Mouse (Mus musculus) brain, embryonic 14.5 days (tissue): ENCODE data around the gene Rrp12.

Source experiments
- CTCF ChIP-seq: fragments of 200-500 bp; IDR thresholded peaks from 2 replicates; pipeline ENCODE4 v1.5.1; 2012; ENCODE audit warnings: inconsistent platforms, mild to moderate bottlenecking, moderate library complexity, borderline replicate concordance; ENCODE audit not compliant: insufficient read depth, insufficient read length; ENCODE audit errors: extremely low read depth
- POLR2A ChIP-seq: fragments of 200-500 bp; IDR thresholded peaks from 2 replicates; pipeline ENCODE4 v1.6.1; 2012; ENCODE audit warnings: mild to moderate bottlenecking, inconsistent platforms, borderline replicate concordance; ENCODE audit not compliant: poor library complexity, insufficient read depth, insufficient read length, severe bottlenecking; ENCODE audit errors: extremely low read depth

- TF ChIP-seq CTCF: no peak
- TF ChIP-seq POLR2A: no peak
Observed at GRCm38 (mm10) chr19:41835816-41836215, 60.2 kb downstream of the Rrp12 start.
